Comparison of ENCODE assay signal across 13 mouse cellular contexts in the genomic region with DNA sequence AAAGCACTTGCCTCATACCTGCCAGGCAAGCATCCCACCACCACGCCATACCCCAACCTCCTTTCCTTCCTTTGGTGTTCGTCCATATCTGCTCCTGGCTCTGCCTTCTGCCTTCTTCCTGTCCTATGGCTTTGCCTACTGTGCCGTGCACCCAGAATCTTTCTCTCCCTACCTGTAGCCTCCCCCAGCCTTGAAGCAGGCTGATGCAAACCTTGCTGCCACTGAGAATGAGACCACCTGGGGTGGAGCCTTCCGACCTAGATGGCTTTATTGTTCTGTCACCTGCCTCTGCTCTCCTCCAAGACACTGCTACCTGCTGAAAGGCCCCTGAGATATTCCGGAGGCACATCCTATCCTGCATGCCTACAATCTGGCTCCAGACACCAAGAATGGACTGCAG. TPM values are rescaled to one million over a fixed set of nuclear protein-coding genes. Genes with fewer than 3 reads are reported as not detected.
"Had no signal": no experiment of that assay in that cellular context is flagged by ENCODE, and none has a peak within 500 bp of the region (broad histone marks: within the 10 kb centered on the region; RNA-seq: fewer than 3 reads in every experiment).

No protein-coding gene starts in this region.

RNA-seq across cellular contexts. Expression of gene Spink2, which starts 27.4 kb away (rescaled TPM):
- total RNA-seq: common myeloid progenitor, adult 5-6 weeks; forebrain, postnatal 0 days; gastrocnemius, adult 18-20 months; gastrocnemius, adult 2 months; gastrocnemius, adult 8-10 months; gastrocnemius, postnatal 25 days; gastrocnemius, postnatal 36 days; granulocyte monocyte progenitor cell, adult 5-6 weeks; heart, adult 18-20 months; heart, adult 2 months; heart, adult 8-10 months had no signal
- polyA plus RNA-seq: cortical plate, adult 2 months; erythroblast, embryonic 14.5 days had no signal
